Mouse (Mus musculus) heart, adult 11 months (tissue): ENCODE measurements at regions not wholly inside any gene's neighbourhood (a gene's known extent, or its start where the extent isn't known, plus 50 kb on each side); places are given as distances from the start of the nearest gene placed in this dataset.

ENCODE experiments used
- DNase-seq: peaks from one replicate; pipeline ENCODE4 v3.0.0; 2022

DNA sequence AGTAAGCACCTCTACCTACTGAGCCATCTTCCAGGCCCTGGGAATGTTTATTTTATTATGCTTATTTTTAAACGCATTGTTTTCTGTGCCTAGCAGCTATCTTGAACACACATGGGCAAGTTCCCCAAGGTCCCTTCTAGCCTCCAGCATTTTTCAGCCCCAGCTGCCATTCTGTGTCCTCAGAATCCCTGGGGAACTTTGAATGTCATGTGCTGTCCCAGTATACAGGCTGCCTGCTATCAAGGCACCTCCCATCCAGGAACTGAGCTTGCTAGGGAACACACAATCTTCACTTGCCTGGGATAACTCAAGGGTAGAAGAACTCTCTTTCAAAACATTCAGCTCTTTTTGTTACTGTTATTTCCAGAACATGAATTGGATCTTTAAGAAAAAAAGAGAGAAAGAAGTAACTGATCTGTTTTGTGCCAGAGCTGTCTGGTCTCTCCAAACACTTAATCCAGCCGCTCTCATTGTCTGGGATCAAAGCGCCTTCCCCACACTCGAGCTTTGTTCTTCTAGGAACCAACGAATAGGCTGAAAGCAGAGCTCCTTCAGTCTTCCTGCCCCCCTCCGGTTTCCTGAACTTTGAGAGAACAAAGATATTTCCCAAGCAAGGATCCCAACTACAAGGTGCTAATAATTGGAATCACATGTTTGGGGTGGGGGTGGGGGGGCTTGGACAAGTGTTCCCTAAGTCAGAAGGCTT is 657.1 kb upstream of the Cdh11 start:
- DNase-seq, result no peak

DNA sequence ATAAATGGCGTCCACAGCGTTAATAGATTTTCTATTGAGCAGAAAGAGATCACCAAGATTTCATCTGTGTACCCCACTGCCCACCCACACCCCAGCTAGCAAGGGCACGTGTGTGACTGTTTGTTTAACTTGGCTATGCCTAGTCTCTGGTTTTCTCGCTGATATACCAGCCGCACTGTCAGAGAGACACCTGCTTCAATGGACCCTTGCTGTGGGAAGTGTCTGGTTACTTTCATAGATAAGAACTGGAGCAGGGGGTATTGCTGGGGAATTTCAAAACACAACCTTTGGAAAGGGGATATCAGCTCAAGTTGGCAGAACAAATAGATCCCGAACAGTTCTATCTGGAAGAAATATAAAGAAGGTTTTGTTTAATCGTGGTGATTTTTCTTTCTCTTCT is 656.8 kb upstream of the Cdh5 start:
- no peak for DNase-seq

GRCm38 (mm10) chr8:103445378-103445777 is 656.0 kb upstream of the Cdh5 start:
- DNase-seq, result no peak

GRCm38 (mm10) chr8:103447916-103448315 is 653.5 kb upstream of the Cdh5 start:
- peak; percentile 28 for DNase-seq

DNA sequence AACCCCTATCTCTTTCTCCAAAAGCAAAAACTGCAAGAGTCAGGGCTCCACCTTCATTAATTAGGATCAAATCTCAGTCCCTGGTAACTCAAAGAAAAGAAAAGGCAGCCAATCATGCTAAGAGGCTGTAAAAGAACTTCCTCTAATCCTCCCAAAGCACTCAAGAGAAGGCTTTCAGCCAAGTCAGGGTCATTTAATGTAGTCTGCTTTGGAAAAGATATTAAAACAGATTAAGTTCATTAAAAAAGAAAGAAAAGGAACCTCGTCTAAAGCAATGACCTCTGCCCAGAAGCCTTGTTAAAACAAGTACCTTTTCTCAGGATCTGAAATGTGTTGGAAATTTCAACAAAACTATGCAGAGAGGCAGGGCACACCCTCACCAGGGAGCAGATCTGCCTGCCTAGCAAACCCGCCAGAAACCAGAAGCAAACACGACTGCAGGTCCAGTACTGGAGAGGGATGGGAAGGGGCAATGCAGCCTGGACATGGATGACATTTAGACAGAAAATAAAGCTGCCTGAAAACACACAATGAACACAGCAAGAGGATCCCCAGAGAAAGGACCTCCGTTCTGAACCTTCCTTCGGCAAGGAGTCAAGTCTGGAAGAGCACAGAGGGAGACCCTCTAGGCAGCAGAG is 649.9 kb upstream of the Cdh5 start:
- peak; percentile 33 for DNase-seq

- peak; percentile 81 for DNase-seq
Measured at GRCm38 (mm10) chr8:103457176-103457575, 644.2 kb upstream of the Cdh5 start.

DNA sequence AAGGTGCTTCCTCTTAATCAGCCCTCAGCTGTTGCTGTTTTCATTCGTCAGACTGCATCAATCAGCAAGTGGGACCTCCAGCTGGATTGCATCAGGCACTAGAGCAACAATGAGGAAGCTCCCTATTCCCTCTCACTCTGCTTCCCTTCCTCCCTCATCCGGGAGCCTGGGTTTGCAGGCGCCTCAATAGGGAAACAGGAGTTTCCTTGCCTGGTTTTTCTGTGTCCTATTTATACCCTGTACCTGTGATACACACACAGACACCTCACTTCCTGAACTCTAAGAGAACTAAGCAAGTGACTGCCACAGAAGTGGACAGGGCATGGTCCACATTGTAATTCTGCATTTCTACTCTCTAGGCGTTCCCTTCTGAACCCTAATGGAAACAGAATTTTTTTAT is 637.9 kb upstream of the Cdh5 start:
- DNase-seq, result peak; percentile 59

- DNase-seq, result peak; percentile 56
Measured at GRCm38 (mm10) chr8:103464777-103465353, 636.6 kb upstream of the Cdh5 start.

GRCm38 (mm10) chr8:103467536-103468160 is 633.8 kb upstream of the Cdh5 start:
- peak; percentile 85 for DNase-seq

GRCm38 (mm10) chr8:103469049-103469448 is 632.4 kb upstream of the Cdh5 start:
- DNase-seq, result peak; percentile 54

DNA sequence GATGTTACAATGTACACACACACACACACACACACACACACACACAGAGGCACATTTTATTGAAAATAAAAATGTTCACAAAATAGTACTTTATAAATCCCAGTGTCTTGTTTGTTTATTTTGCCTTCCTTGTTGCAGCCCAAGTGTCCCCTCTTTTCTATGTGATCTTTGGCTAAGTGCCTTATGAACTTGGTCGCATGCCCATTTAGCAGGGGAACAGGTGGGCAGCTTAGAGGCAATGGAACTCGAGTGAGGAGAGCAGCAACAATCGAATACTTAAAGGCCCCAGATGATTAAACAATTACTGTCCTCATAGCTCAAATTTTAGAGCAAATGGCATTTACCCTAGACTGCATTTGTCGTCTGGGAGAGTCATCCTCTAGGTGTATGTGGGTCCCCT is 631.1 kb upstream of the Cdh5 start:
- DNase-seq, result peak; percentile 25

DNA sequence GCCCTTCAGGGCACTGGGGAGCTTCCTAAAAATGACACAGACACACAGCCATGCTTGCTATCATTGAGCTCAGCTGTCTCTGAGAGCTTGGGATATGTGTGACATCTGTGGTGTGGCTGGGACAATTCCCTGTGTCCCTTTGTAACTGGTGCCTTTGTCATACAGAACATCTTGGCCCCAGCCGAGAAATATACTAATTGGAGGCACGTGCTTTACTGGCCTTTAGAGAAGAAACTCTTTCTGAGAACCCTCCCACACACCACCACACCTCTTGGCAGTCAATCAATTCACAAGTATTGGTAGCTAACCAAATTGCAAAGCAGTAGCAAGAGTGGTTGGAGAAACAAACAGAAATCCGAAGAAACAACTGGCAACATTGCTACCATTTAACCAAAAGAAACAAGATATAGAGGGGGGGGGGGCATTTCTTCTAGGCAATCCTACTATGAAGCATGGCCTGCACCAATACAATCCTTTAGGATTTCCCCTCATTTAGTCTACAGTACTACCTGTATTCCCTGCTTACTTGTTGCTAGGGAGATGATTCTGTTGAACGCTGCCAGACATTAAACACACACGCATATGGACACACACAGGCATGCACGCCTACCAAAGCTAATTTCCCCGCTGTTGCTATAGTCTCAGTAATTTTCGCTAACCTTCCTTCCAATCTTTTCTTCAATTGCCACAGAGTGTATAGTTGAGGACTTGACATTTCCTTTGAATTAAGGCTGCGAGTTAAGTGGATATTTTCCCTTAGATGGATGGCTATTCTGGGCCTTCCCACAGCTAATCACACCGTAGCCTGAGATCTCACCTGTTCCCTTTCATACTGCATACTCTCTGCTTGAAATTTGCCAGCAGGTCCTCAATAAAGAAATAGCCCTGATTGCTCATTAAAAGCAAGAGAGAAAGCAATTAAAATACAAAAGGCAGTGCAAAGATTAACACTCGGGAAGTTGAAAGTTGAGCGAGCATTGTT is 625.3 kb upstream of the Cdh5 start:
- DNase-seq, result peak; percentile 77

- peak; percentile 70 for DNase-seq
Measured at GRCm38 (mm10) chr8:103482033-103482720, 619.2 kb upstream of the Cdh5 start.

DNA sequence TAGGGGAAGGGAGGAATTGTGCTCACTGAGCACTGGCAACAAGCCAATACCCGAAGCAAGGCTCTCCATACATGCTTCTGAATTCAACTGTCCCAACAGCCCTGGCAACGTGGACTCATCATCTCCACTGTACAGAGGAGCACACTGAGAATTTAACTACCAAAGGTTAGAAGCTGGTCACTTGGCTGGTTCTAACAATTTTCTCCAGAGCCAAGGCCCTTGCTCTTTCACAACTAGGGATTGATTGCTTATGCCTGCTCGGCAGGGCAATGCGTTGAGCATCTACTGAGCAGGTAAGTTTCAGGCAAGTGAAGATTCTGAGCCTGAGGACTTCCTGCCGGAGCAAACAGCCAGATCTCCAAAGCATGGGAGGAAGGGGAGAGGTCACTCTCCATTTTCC is 616.0 kb upstream of the Cdh5 start:
- peak; percentile 10 for DNase-seq

DNA sequence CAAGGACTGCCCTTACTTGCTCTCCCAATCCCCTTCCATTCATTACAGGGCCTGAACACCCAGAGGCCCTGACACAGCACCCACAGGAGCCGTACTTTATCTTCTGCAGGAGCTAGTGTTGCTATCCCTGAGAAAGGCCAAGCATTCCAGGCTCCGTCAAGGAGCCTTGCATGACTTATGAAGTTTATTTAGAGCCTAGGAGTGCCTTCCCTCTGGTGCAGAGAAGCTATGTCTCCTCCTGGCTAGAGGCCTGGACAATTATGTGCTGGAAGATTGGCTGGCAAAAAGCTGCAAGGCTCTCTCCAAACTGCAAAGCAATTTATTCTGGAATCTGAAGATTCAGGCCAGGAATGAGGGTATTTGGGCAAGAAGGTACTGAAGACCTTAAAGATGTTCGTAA is 612.0 kb upstream of the Cdh5 start:
- DNase-seq, result peak; percentile 70

GRCm38 (mm10) chr8:103492914-103493517 is 608.4 kb upstream of the Cdh5 start:
- peak; percentile 92 for DNase-seq

DNA sequence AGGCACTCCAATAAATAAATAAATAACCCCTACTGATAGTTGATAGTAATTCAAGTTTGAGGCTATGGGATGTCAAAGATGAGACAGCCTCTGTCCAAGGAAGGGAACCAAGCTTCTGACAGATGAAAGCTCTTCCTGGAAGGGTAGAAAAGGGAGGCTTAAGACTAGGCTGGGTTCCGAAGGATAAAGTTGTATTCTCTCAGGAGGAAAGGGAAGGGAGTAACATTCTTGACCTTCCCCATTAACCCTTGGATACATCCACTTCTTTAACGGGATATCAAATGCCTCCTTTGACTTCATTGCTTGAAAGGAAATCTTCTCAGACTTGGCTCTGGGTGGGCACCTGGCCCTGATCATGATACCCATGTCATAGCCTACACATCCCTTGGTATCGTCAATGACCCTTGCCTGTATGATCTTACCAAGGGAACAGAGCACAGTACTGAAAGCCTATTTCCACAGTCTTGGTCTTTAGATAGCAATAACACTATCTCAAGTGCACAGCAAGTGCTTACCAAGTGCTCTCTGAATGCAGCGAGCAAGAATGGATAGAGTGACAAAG is 607.4 kb upstream of the Cdh5 start:
- DNase-seq, result no peak

GRCm38 (mm10) chr8:103494670-103495069 is 606.8 kb upstream of the Cdh5 start:
- DNase-seq, result no peak

DNA sequence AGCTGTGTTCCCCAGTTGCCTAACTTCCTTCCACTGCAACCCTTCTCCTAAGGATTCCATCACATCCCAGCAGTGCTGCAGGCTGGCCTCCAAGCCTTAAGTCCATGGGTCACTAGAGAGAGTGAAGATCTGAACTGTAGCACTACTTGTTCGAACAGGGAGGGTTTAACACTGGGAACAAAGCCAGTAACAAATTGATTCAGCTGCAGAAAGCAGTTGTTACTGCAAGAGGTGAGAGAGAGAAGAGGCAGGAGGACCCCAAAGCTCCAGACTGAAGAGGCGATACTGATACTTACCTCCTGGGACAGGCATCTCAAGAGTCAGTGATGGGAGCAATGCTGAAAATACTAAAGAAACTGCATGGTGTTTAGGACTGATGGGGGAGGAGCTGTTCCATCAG is 600.1 kb upstream of the Cdh5 start:
- DNase-seq, result no peak

- DNase-seq, result no peak
Measured at GRCm38 (mm10) chr8:103502991-103503767, 598.2 kb upstream of the Cdh5 start.
